8 mouse cellular contexts compared by ENCODE assay signal in genomic region chr8:47990911-47991820, GRCm38 (mm10). TPM values are rescaled to one million over a fixed set of nuclear protein-coding genes. Genes with fewer than 3 reads are reported as not detected.
DNase-seq lines count a peak whose midpoint lies in the region; ATAC-seq and TF ChIP-seq lines count a peak whose summit lies in the region.

TSS of gene Wwc2 (minus strand) at chr8:47990924.

- H3K4me3 ChIP-seq in E14TG2a.4 (replicated peaks; ENCODE audit: low read length), result peak within 1 kb of the TSS; percentile 90
- H3K4me3 ChIP-seq in forebrain, embryonic 11.5 days (ENCODE audit: low read depth, low read length), result peak within 1 kb of the TSS; percentile 63
- H3K4me3 ChIP-seq in lung, adult 2 months (replicated peaks; ENCODE audit: extremely low read depth, low read depth, low read length), result peak within 1 kb of the TSS; percentile 75
- H3K4me3 ChIP-seq in neural tube, embryonic 14.5 days (ENCODE audit: low read depth, low read length), result peak within 1 kb of the TSS; percentile 76
- peak within 1 kb of the TSS; percentile 53 for H3K4me3 ChIP-seq in thymus, adult 2 months (ENCODE audit: control insufficient read depth, insufficient read depth, low read length)

- WGBS in forebrain, embryonic 11.5 days, result 1% methylated on average over 30 of the region's 46 CpGs
- 2% methylated on average over 44 of the region's 46 CpGs for WGBS in lung, adult 2 months
- WGBS in neural tube, embryonic 14.5 days, result 1% methylated on average over 29 of the region's 46 CpGs
- 30% methylated on average over 41 of the region's 46 CpGs for WGBS in thymus, adult 2 months

- H3K27me3 ChIP-seq in E14TG2a.4 (ENCODE audit: insufficient read depth, low read length), result peaks cover 18% of the 10 kb centered on the region
- H3K27me3 ChIP-seq in forebrain, embryonic 11.5 days (ENCODE audit: control insufficient read depth, insufficient read depth, low read length), result no peaks in the 10 kb centered on the region
- H3K27me3 ChIP-seq in neural tube, embryonic 14.5 days (ENCODE audit: control insufficient read depth, insufficient read depth, low read length), result no peaks in the 10 kb centered on the region
- H3K27me3 ChIP-seq in thymus, adult 2 months (ENCODE audit: control insufficient read depth, insufficient read depth, low read length), result peaks cover 8% of the 10 kb centered on the region; the same call in 1 of the 2 replicates

- peak within 1 kb of the TSS; percentile 77 for H3K27ac ChIP-seq in forebrain, embryonic 11.5 days (ENCODE audit: low read depth, low read length)
- H3K27ac ChIP-seq in neural tube, embryonic 14.5 days (ENCODE audit: low read depth, low read length), result peak within 1 kb of the TSS; percentile 69
- H3K27ac ChIP-seq in thymus, adult 2 months (ENCODE audit: control insufficient read depth, insufficient read depth, low read length), result no peak within 1 kb of the TSS

- peak within 1 kb of the TSS; percentile 82 for H3K4me2 ChIP-seq in forebrain, embryonic 11.5 days (ENCODE audit: low read depth, low read length, severe bottlenecking)
- H3K4me2 ChIP-seq in neural tube, embryonic 14.5 days (ENCODE audit: low read depth, low read length), result peak within 1 kb of the TSS; percentile 87

- no peaks in the 10 kb centered on the region for H3K36me3 ChIP-seq in E14TG2a.4 (ENCODE audit: insufficient read depth, low read length)
- H3K36me3 ChIP-seq in forebrain, embryonic 11.5 days (ENCODE audit: control insufficient read depth, insufficient read depth, low read length), result no peaks in the 10 kb centered on the region
- H3K36me3 ChIP-seq in neural tube, embryonic 14.5 days (ENCODE audit: control insufficient read depth, insufficient read depth, low read length), result no peaks in the 10 kb centered on the region
- no peaks in the 10 kb centered on the region for H3K36me3 ChIP-seq in thymus, adult 2 months (ENCODE audit: control insufficient read depth, insufficient read depth, low read length)

- no peak for TF ChIP-seq POLR2A in brain, embryonic 14.5 days (IDR thresholded peaks at IDR 0.05; ENCODE audit: borderline replicate concordance, extremely low read depth, insufficient read depth, insufficient read length, poor library complexity, severe bottlenecking)
- TF ChIP-seq POLR2A in lung, adult 2 months (IDR thresholded peaks at IDR 0.05; ENCODE audit: borderline replicate concordance, extremely low read depth, low read depth, low read length), result peak; percentile 59; the same call in 1 of the 2 replicates
- TF ChIP-seq POLR2A in thymus, adult 2 months (IDR thresholded peaks at IDR 0.05; ENCODE audit: control insufficient read depth, extremely low read depth, insufficient read depth, low read length, poor library complexity), result no peak

- peak; percentile 47 for DNase-seq in brain, embryonic 14.5 days (ENCODE audit: low read depth)
- peak; percentile 80 for DNase-seq in forebrain, embryonic 11.5 days (ENCODE audit: low spot score)
- DNase-seq in heart, postnatal 10 days, result peak; percentile 90
- peak; percentile 84 to 91 for DNase-seq in kidney, postnatal 4 days
- DNase-seq in lung, adult 2 months, result peak; percentile 77
- peak; percentile 16 for DNase-seq in thymus, adult 2 months

- H3K9me3 ChIP-seq in E14TG2a.4 (ENCODE audit: low read length), result no peaks in the 10 kb centered on the region
- no peaks in the 10 kb centered on the region for H3K9me3 ChIP-seq in forebrain, embryonic 11.5 days (ENCODE audit: control insufficient read depth, low read length)
- H3K9me3 ChIP-seq in neural tube, embryonic 14.5 days (ENCODE audit: control insufficient read depth, low read length), result no peaks in the 10 kb centered on the region

- TF ChIP-seq CTCF in E14TG2a.4 (conservative IDR thresholded peaks at IDR 0.05; ENCODE audit: low read length), result no peak
- TF ChIP-seq CTCF in brain, embryonic 14.5 days (IDR thresholded peaks at IDR 0.05; ENCODE audit: borderline replicate concordance, extremely low read depth, insufficient read depth, insufficient read length), result no peak
- no peak for TF ChIP-seq CTCF in lung, adult 2 months (IDR thresholded peaks at IDR 0.05; ENCODE audit: insufficient read depth, low read length)
- TF ChIP-seq CTCF in thymus, adult 2 months (IDR thresholded peaks at IDR 0.05; ENCODE audit: borderline replicate concordance, control insufficient read depth, extremely low read depth, insufficient read depth, low read length, poor library complexity), result no peak

- H3K9ac ChIP-seq in forebrain, embryonic 11.5 days (ENCODE audit: low read length), result peak within 1 kb of the TSS; percentile 71
- peak within 1 kb of the TSS; percentile 72 for H3K9ac ChIP-seq in neural tube, embryonic 14.5 days (replicated peaks; ENCODE audit: low read depth, low read length)

- intact Hi-C loops in heart, postnatal 10 days (cut with DNase I), result loop anchor here (1.0 kb wide), 1 partner anchor 20 kb away; no protein-coding TSS in a partner anchor

- peak; percentile 69 for ATAC-seq in forebrain, embryonic 11.5 days (replicated peaks; ENCODE audit: low FRiP score)
- peak; percentile 55 for ATAC-seq in neural tube, embryonic 14.5 days (ENCODE audit: low read depth)

- H3K4me1 ChIP-seq in E14TG2a.4 (replicated peaks; ENCODE audit: low read depth, low read length), result peaks cover 64% of the 10 kb centered on the region
- H3K4me1 ChIP-seq in forebrain, embryonic 11.5 days (replicated peaks; ENCODE audit: control insufficient read depth, insufficient read depth, low read length), result peaks cover 4% of the 10 kb centered on the region; the same call in 1 of the 2 replicates
- peaks cover 14% of the 10 kb centered on the region; the same call in 1 of the 2 replicates for H3K4me1 ChIP-seq in lung, adult 2 months (ENCODE audit: control insufficient read depth, insufficient read depth, low read length)
- H3K4me1 ChIP-seq in neural tube, embryonic 14.5 days (ENCODE audit: control insufficient read depth, insufficient read depth, low read length), result peaks cover 18% of the 10 kb centered on the region; the same call in 1 of the 2 replicates
- peaks cover 11% of the 10 kb centered on the region for H3K4me1 ChIP-seq in thymus, adult 2 months (replicated peaks; ENCODE audit: control insufficient read depth, insufficient read depth, low read length)

RNA-seq across cellular contexts. Expression of gene Wwc2, which starts in this region (rescaled TPM):
- polyA plus RNA-seq in brain, embryonic 14.5 days (2012; rRNA removed), result 3.6 and 6.8 TPM in 2 replicates
- polyA plus RNA-seq in forebrain, embryonic 11.5 days (2014; fragmentation: Nextera tagmentation; extraction: Ambion mirVana), result 9.4 and 10.3 TPM in 2 replicates
- 10 to 100 TPM; 40.2 to 41.5 TPM for total RNA-seq in heart, postnatal 10 days (2021)
- 24.7 and 25.5 TPM in 2 replicates for polyA plus RNA-seq in lung, adult 2 months (2012; rRNA removed)
- 5.6 and 6.9 TPM in 2 replicates for polyA plus RNA-seq in neural tube, embryonic 14.5 days (2014; fragmentation: Nextera tagmentation; extraction: Ambion mirVana)
- polyA plus RNA-seq in thymus, adult 2 months (2012; rRNA removed), result 1.8 and 2.0 TPM in 2 replicates

Comparison
In these comparisons a context has a peak if more than half of its experiments do, and no peak if none do; other contexts are left out.
1. DNase-seq: peak in every context shown above with its lines; median percentile 90 in heart, postnatal 10 days; 88 in kidney, postnatal 4 days; 80 in forebrain, embryonic 11.5 days; 77 in lung, adult 2 months; 47 in brain, embryonic 14.5 days; 16 in thymus, adult 2 months.